ENCODE assay signal across 24 mouse cellular contexts in the genomic region with DNA sequence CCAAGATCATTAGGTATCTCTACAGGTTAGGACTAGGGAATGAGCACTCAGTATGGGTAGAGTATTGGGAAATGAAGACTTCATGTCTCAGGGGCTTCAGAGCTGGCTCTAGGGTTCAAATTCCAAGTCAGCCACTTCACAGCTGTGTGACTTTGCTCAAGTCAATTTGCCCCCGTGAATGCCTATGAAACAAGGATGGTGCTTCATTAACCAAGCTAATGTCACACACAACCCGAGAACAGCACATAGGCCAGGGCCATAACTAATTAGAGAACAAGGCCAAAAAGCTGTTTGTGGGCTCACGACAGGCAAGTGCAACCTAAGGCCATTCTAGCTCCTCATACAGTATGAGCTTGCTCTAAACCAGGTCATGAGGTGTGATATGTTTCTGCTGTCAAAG. TPM values are rescaled to one million over a fixed set of nuclear protein-coding genes. Genes with fewer than 3 reads are reported as not detected.
DNase-seq lines count a peak whose midpoint lies in the region; ATAC-seq and TF ChIP-seq lines count a peak whose summit lies in the region.
"Had no signal": no experiment of that assay in that cellular context is flagged by ENCODE, and none has a peak within 500 bp of the region (broad histone marks: within the 10 kb centered on the region; RNA-seq: fewer than 3 reads in every experiment).

No protein-coding gene starts in this region.

- 77% methylated on average over 3 of the region's 3 CpGs for WGBS in kidney, embryonic 14.5 days
- WGBS in midbrain, embryonic 11.5 days = 71% methylated on average over 3 of the region's 3 CpGs
- WGBS in midbrain, embryonic 14.5 days = 76% methylated on average over 3 of the region's 3 CpGs
- WGBS in liver, postnatal 0 days (ENCODE audit: insufficient replicate concordance) = 68% methylated on average over 3 of the region's 3 CpGs

- no peak overlapping the region for H3K9ac ChIP-seq in kidney, embryonic 14.5 days (ENCODE audit: low read depth, low read length)
- no peak overlapping the region for H3K9ac ChIP-seq in midbrain, embryonic 11.5 days (ENCODE audit: low read length)
- H3K9ac ChIP-seq in midbrain, embryonic 14.5 days (replicated peaks; ENCODE audit: low read length) = no peak overlapping the region
- H3K9ac ChIP-seq in liver, postnatal 0 days (replicated peaks) = peak overlapping the region; percentile 97
- H3K9ac ChIP-seq: heart, embryonic 15.5 days; limb, embryonic 13.5 days; lung, embryonic 15.5 days; midbrain, embryonic 12.5 days had no signal

- no peak for TF ChIP-seq CTCF in gastrocnemius, adult 2 months (IDR thresholded peaks at IDR 0.05)
- no peak for TF ChIP-seq CTCF in liver, postnatal 0 days (IDR thresholded peaks at IDR 0.05; ENCODE audit: low read depth)

- 0 out of 2 replicates have a peak, but pooled peaks cover 3% of the 10 kb centered on the region for H3K4me1 ChIP-seq in kidney, embryonic 14.5 days (ENCODE audit: control insufficient read depth, insufficient read depth, low read length)
- H3K4me1 ChIP-seq in midbrain, embryonic 11.5 days (ENCODE audit: control insufficient read depth, insufficient read depth, low read length) = peaks cover 18% of the 10 kb centered on the region
- peaks cover 9% of the 10 kb centered on the region for H3K4me1 ChIP-seq in midbrain, embryonic 14.5 days (ENCODE audit: control insufficient read depth, insufficient read depth, low read length)
- H3K4me1 ChIP-seq in liver, postnatal 0 days (ENCODE audit: insufficient read depth) = peaks cover 62% of the 10 kb centered on the region

- intact Hi-C loops in gastrocnemius, adult 2 months (cut with DNase I) = no loop called here

- H3K27ac ChIP-seq in gastrocnemius, adult 2 months = peak overlapping the region; percentile 4; the same call in 1 of the 2 replicates
- no peak overlapping the region for H3K27ac ChIP-seq in kidney, embryonic 14.5 days (ENCODE audit: low read depth, low read length)
- no peak overlapping the region for H3K27ac ChIP-seq in midbrain, embryonic 11.5 days (ENCODE audit: low read depth, low read length)
- no peak overlapping the region for H3K27ac ChIP-seq in midbrain, embryonic 14.5 days (replicated peaks; ENCODE audit: low read depth, low read length)
- H3K27ac ChIP-seq in liver, postnatal 0 days (ENCODE audit: low read depth) = peak overlapping the region; percentile 96
- H3K27ac ChIP-seq: heart, embryonic 15.5 days; limb, embryonic 13.5 days; lung, embryonic 15.5 days; midbrain, embryonic 12.5 days had no signal

- no peak for TF ChIP-seq EP300 in liver, postnatal 0 days (IDR thresholded peaks at IDR 0.05; ENCODE audit: low read depth)

- peaks cover 3% of the 10 kb centered on the region; the same call in 1 of the 2 replicates for H3K27me3 ChIP-seq in kidney, embryonic 14.5 days (ENCODE audit: control insufficient read depth, insufficient read depth, low read length)
- peaks cover 15% of the 10 kb centered on the region for H3K27me3 ChIP-seq in midbrain, embryonic 11.5 days (ENCODE audit: control insufficient read depth, insufficient read depth, low read length)
- peaks cover 11% of the 10 kb centered on the region; the same call in 1 of the 2 replicates for H3K27me3 ChIP-seq in midbrain, embryonic 14.5 days (ENCODE audit: control insufficient read depth, insufficient read depth, low read length)
- H3K27me3 ChIP-seq in liver, postnatal 0 days (ENCODE audit: insufficient read depth, low read length) = no peaks in the 10 kb centered on the region
- H3K27me3 ChIP-seq: heart, embryonic 15.5 days; lung, embryonic 15.5 days had no signal

- no peak for DNase-seq in gastrocnemius, adult 2 months
- no peak for DNase-seq in gastrocnemius, postnatal 25 days
- peak; percentile 55 for DNase-seq in kidney, adult 11 months
- DNase-seq in midbrain, embryonic 11.5 days (ENCODE audit: low spot score, missing footprints) = no peak
- no peak for DNase-seq in midbrain, embryonic 14.5 days
- DNase-seq in liver, postnatal 0 days = no peak
- DNase-seq in lung, postnatal 25 days (ENCODE audit: low spot score) = no peak
- DNase-seq: adrenal gland, postnatal 25 days; cerebellum, postnatal 10 days; layer of hippocampus, adult 9-11 months; lung, postnatal 4 days; thymus, adult 18-20 months had no signal

- no peak overlapping the region for H3K4me2 ChIP-seq in kidney, embryonic 14.5 days (replicated peaks; ENCODE audit: low read depth, low read length)
- 0 out of 2 replicates have a peak overlapping the region, but pooled peaks have one; percentile 2 for H3K4me2 ChIP-seq in midbrain, embryonic 11.5 days
- no peak overlapping the region for H3K4me2 ChIP-seq in midbrain, embryonic 14.5 days (ENCODE audit: low read length)
- peak overlapping the region; percentile 85 for H3K4me2 ChIP-seq in liver, postnatal 0 days (ENCODE audit: low read depth, low read length)
- H3K4me2 ChIP-seq: heart, embryonic 15.5 days; limb, embryonic 13.5 days; lung, embryonic 15.5 days had no signal

- no peak overlapping the region for H3K4me3 ChIP-seq in gastrocnemius, adult 2 months
- no peak overlapping the region for H3K4me3 ChIP-seq in kidney, embryonic 14.5 days (ENCODE audit: low read length)
- H3K4me3 ChIP-seq in midbrain, embryonic 11.5 days (ENCODE audit: low read depth, low read length) = no peak overlapping the region
- H3K4me3 ChIP-seq in midbrain, embryonic 14.5 days (replicated peaks; ENCODE audit: low read depth, low read length) = no peak overlapping the region
- H3K4me3 ChIP-seq in liver, postnatal 0 days (ENCODE audit: low read depth, low read length) = peak overlapping the region; percentile 95
- H3K4me3 ChIP-seq: heart, embryonic 15.5 days; limb, embryonic 13.5 days had no signal

- no peaks in the 10 kb centered on the region for H3K36me3 ChIP-seq in kidney, embryonic 14.5 days (ENCODE audit: control insufficient read depth, insufficient read depth, low read length)
- H3K36me3 ChIP-seq in midbrain, embryonic 11.5 days (ENCODE audit: control insufficient read depth, insufficient read depth, low read length) = no peaks in the 10 kb centered on the region
- H3K36me3 ChIP-seq in midbrain, embryonic 14.5 days (ENCODE audit: control insufficient read depth, insufficient read depth, low read length) = no peaks in the 10 kb centered on the region
- H3K36me3 ChIP-seq in liver, postnatal 0 days (replicated peaks; ENCODE audit: insufficient read depth, low read length) = peaks cover 43% of the 10 kb centered on the region
- H3K36me3 ChIP-seq: heart, embryonic 15.5 days; limb, embryonic 13.5 days; lung, embryonic 15.5 days; midbrain, embryonic 12.5 days had no signal

- no peaks in the 10 kb centered on the region for H3K9me3 ChIP-seq in kidney, embryonic 14.5 days (ENCODE audit: control insufficient read depth, low read length)
- H3K9me3 ChIP-seq in midbrain, embryonic 11.5 days (ENCODE audit: control insufficient read depth, low read length) = no peaks in the 10 kb centered on the region
- no peaks in the 10 kb centered on the region for H3K9me3 ChIP-seq in midbrain, embryonic 14.5 days (ENCODE audit: control insufficient read depth, low read length)
- no peaks in the 10 kb centered on the region for H3K9me3 ChIP-seq in liver, postnatal 0 days (ENCODE audit: low read length)
- H3K9me3 ChIP-seq: embryonic facial prominence, embryonic 10.5 days; heart, embryonic 15.5 days; limb, embryonic 13.5 days; lung, embryonic 15.5 days; midbrain, embryonic 12.5 days had no signal

- ATAC-seq in kidney, embryonic 14.5 days (ENCODE audit: low FRiP score, low TSS enrichment) = no peak
- ATAC-seq in midbrain, embryonic 11.5 days (ENCODE audit: low FRiP score) = no peak
- ATAC-seq in midbrain, embryonic 14.5 days (ENCODE audit: low FRiP score, low TSS enrichment) = no peak
- no peak for ATAC-seq in liver, postnatal 0 days
- ATAC-seq: CD4-positive, CD25-positive, alpha-beta regulatory T cell, adult 4 months; intestine, postnatal 0 days had no signal

RNA-seq across cellular contexts. Expression of gene Gm10300, which starts 2.3 kb away (rescaled TPM):
- under 1 TPM in 1 of 2 experiments, not detected in 1; 0.08 TPM for total RNA-seq in gastrocnemius, adult 2 months (2021)
- not detected for total RNA-seq in gastrocnemius, postnatal 25 days (2021)
- 0.09 TPM in 1 of 2 replicates, not detected in the other for polyA plus RNA-seq in kidney, embryonic 14.5 days (2014; fragmentation: Nextera tagmentation; extraction: Ambion mirVana)
- 0.07 TPM in 1 of 2 replicates, not detected in the other for polyA plus RNA-seq in midbrain, embryonic 11.5 days (2014; fragmentation: Nextera tagmentation; extraction: Ambion mirVana)
- polyA plus RNA-seq in midbrain, embryonic 14.5 days (2014; fragmentation: Nextera tagmentation; extraction: Ambion mirVana) = not detected in 2 replicates
- 0.18 and 0.28 TPM in 2 replicates for polyA plus RNA-seq in liver, postnatal 0 days (2015; fragmentation: Nextera tagmentation; extraction: Ambion mirVana)
- total RNA-seq: left cerebral cortex, adult 18-20 months; left cerebral cortex, postnatal 25 days had no signal
- polyA plus RNA-seq: CD4-positive, CD25-positive, alpha-beta regulatory T cell, adult 4 months; embryonic facial prominence, embryonic 10.5 days; forebrain, embryonic 11.5 days; limb, embryonic 13.5 days; neural tube, embryonic 11.5 days had no signal

RNA-seq across cellular contexts. Expression of gene Epb41, which starts 3.0 kb away (rescaled TPM):
- total RNA-seq in gastrocnemius, adult 2 months (2021) = 100 to 1,000 TPM; 102 to 113 TPM
- 10 to 100 TPM; 80.4 to 86.0 TPM for total RNA-seq in gastrocnemius, postnatal 25 days (2021)
- polyA plus RNA-seq in kidney, embryonic 14.5 days (2014; fragmentation: Nextera tagmentation; extraction: Ambion mirVana) = 52.5 and 78.5 TPM in 2 replicates
- 210 and 230 TPM in 2 replicates for polyA plus RNA-seq in midbrain, embryonic 11.5 days (2014; fragmentation: Nextera tagmentation; extraction: Ambion mirVana)
- polyA plus RNA-seq in midbrain, embryonic 14.5 days (2014; fragmentation: Nextera tagmentation; extraction: Ambion mirVana) = 88.3 and 116 TPM in 2 replicates
- 65.7 and 75.1 TPM in 2 replicates for polyA plus RNA-seq in liver, postnatal 0 days (2015; fragmentation: Nextera tagmentation; extraction: Ambion mirVana)

Comparison
In these comparisons a context has a peak if more than half of its experiments do, and no peak if none do; other contexts are left out.
1. H3K4me2 ChIP-seq: peak in midbrain, embryonic 11.5 days (single experiment) and liver, postnatal 0 days (single experiment); none in kidney, embryonic 14.5 days (single experiment) and midbrain, embryonic 14.5 days (single experiment).
2. H3K27ac ChIP-seq: peak in gastrocnemius, adult 2 months (single experiment) and liver, postnatal 0 days (single experiment); none in kidney, embryonic 14.5 days (single experiment), midbrain, embryonic 11.5 days (single experiment) and midbrain, embryonic 14.5 days (single experiment).